Mouse (Mus musculus) macrophage (primary cell): ENCODE measurements around the gene Gba2. TPM values are rescaled to one million over a fixed set of nuclear protein-coding genes. Genes with fewer than 3 reads are reported as not detected.

Experiments used
- polyA plus RNA-seq: library from polyadenylated mRNA; stranded (reverse); fragments of 250-400 nt; gene quantifications from 3 replicates; pipeline ENCODE4 v1.2.4, GENCODE M21; 2018; ENCODE audit warnings: inconsistent platforms

Gba2 gene
- polyA plus RNA-seq, 1 experiment from 2014 or later, result 5.4 TPM

Other genes starting within 250 kb of the Gba2 start
- 22.3 to 44.8 TPM (median 33.3 TPM) in 3 replicates for gene Rusc2, start 196.9 kb downstream of the Gba2 start, polyA plus RNA-seq
- gene Fam166b, start 149.7 kb downstream of the Gba2 start, polyA plus RNA-seq, result not detected in 3 replicates
- 40.0 to 51.6 TPM (median 50.0 TPM) in 3 replicates for gene Tesk1, start 136.9 kb downstream of the Gba2 start, polyA plus RNA-seq
- gene Cd72, start 124.2 kb downstream of the Gba2 start, polyA plus RNA-seq, result 155 to 199 TPM (median 157 TPM) in 3 replicates
- not detected in 3 replicates for gene Sit1, start 95.1 kb downstream of the Gba2 start, polyA plus RNA-seq
- gene Ccdc107, start 86.0 kb downstream of the Gba2 start, polyA plus RNA-seq, result 24.0 to 38.6 TPM (median 24.2 TPM) in 3 replicates
- 0.69 to 2.4 TPM (median 1.2 TPM) in 3 replicates for gene Arhgef39, start 79.2 kb downstream of the Gba2 start, polyA plus RNA-seq
- 3.0 to 7.4 TPM (median 4.9 TPM) in 3 replicates for gene Car9, start 71.9 kb downstream of the Gba2 start, polyA plus RNA-seq
- gene Tpm2, start 55.1 kb downstream of the Gba2 start, polyA plus RNA-seq, result 0.17 to 0.46 TPM in 2 of 3 replicates, not detected in the other
- 33.3 to 58.6 TPM (median 47.6 TPM) in 3 replicates for gene Creb3, start 16.5 kb downstream of the Gba2 start, polyA plus RNA-seq
- gene Tln1, start 16.2 kb downstream of the Gba2 start, polyA plus RNA-seq, result 179 to 305 TPM (median 276 TPM) in 3 replicates
- gene Rgp1, start 158 bp downstream of the Gba2 start, polyA plus RNA-seq, result 17.6 to 45.0 TPM (median 21.9 TPM) in 3 replicates
- gene Msmp, start 5.6 kb upstream of the Gba2 start, polyA plus RNA-seq, result not detected in 3 replicates
- gene Npr2, start 53.1 kb upstream of the Gba2 start, polyA plus RNA-seq, result not detected in 3 replicates
- gene Spag8, start 74.7 kb upstream of the Gba2 start, polyA plus RNA-seq, result not detected in 3 replicates
- gene Hint2, start 77.6 kb upstream of the Gba2 start, polyA plus RNA-seq, result 11.4 to 34.2 TPM (median 26.9 TPM) in 3 replicates
- 0.80 to 1.5 TPM (median 1.1 TPM) in 3 replicates for gene Tmem8b, start 90.1 kb upstream of the Gba2 start, polyA plus RNA-seq
- gene Fam221b, start 90.3 kb upstream of the Gba2 start, polyA plus RNA-seq, result 0.53 to 4.6 TPM (median 0.59 TPM) in 3 replicates
- gene Olfr70, start 121.9 kb upstream of the Gba2 start, polyA plus RNA-seq, result not detected in 3 replicates
- gene Olfr71, start 131.4 kb upstream of the Gba2 start, polyA plus RNA-seq, result not detected in 3 replicates
- gene Hrct1, start 148.3 kb upstream of the Gba2 start, polyA plus RNA-seq, result not detected in 3 replicates
- gene Spaar, start 151.2 kb upstream of the Gba2 start, polyA plus RNA-seq, result not detected in 3 replicates
- not detected in 3 replicates for gene Olfr159, start 192.1 kb upstream of the Gba2 start, polyA plus RNA-seq
- gene Olfr156, start 245.0 kb upstream of the Gba2 start, polyA plus RNA-seq, result not detected in 3 replicates